In genomic region chr4:117002543-117003521, GRCm38 (mm10) we compare ENCODE assay signal across 8 mouse cellular contexts. TPM values are rescaled to one million over a fixed set of nuclear protein-coding genes. Genes with fewer than 3 reads are reported as not detected.
DNase-seq lines count a peak whose midpoint lies in the region; ATAC-seq and TF ChIP-seq lines count a peak whose summit lies in the region.

No protein-coding gene starts in this region.

- H3K27ac ChIP-seq in liver, embryonic 11.5 days (ENCODE audit: low read depth, low read length) = no peak overlapping the region
- H3K27ac ChIP-seq in midbrain, postnatal 0 days (ENCODE audit: low read depth, low read length) = no peak overlapping the region
- no peak overlapping the region for H3K27ac ChIP-seq in testis, adult 2 months (ENCODE audit: control insufficient read depth, insufficient read depth, low read depth, low read length)

- no peaks in the 10 kb centered on the region for H3K27me3 ChIP-seq in liver, embryonic 11.5 days (replicated peaks; ENCODE audit: control insufficient read depth, insufficient read depth, low read length)
- H3K27me3 ChIP-seq in midbrain, postnatal 0 days (ENCODE audit: insufficient read depth, low read length) = no peaks in the 10 kb centered on the region
- no peaks in the 10 kb centered on the region for H3K27me3 ChIP-seq in testis, adult 2 months (ENCODE audit: control insufficient read depth, insufficient read depth, low read length)

- peak; percentile 80 for TF ChIP-seq CTCF in midbrain, postnatal 0 days (IDR thresholded peaks at IDR 0.05)
- TF ChIP-seq CTCF in testis, adult 2 months (IDR thresholded peaks at IDR 0.05; ENCODE audit: control insufficient read depth, insufficient read depth, insufficient replicate concordance, low read depth, low read length) = peak; percentile 47; the same call in 1 of the 2 replicates

- ATAC-seq in liver, embryonic 11.5 days (replicated peaks; ENCODE audit: low FRiP score) = peak; percentile 78
- no peak; the same call in 1 of the 2 replicates for ATAC-seq in midbrain, postnatal 0 days (ENCODE audit: low FRiP score)

- no peaks in the 10 kb centered on the region for H3K9me3 ChIP-seq in liver, embryonic 11.5 days (ENCODE audit: control insufficient read depth, low read length)
- no peaks in the 10 kb centered on the region for H3K9me3 ChIP-seq in midbrain, postnatal 0 days (ENCODE audit: low read length)

- H3K4me2 ChIP-seq in liver, embryonic 11.5 days = no peak overlapping the region
- no peak overlapping the region for H3K4me2 ChIP-seq in midbrain, postnatal 0 days (ENCODE audit: low read depth, low read length, poor library complexity, severe bottlenecking)

- no peaks in the 10 kb centered on the region for H3K4me1 ChIP-seq in liver, embryonic 11.5 days (replicated peaks; ENCODE audit: control insufficient read depth, insufficient read depth, low read length)
- H3K4me1 ChIP-seq in midbrain, postnatal 0 days (ENCODE audit: insufficient read depth, low read length) = no peaks in the 10 kb centered on the region
- H3K4me1 ChIP-seq in testis, adult 2 months (ENCODE audit: control insufficient read depth, insufficient read depth, low read length) = no peaks in the 10 kb centered on the region

- no peak overlapping the region for H3K4me3 ChIP-seq in liver, embryonic 11.5 days (ENCODE audit: low read depth, low read length)
- H3K4me3 ChIP-seq in midbrain, postnatal 0 days (ENCODE audit: low read depth, low read length) = no peak overlapping the region
- peak overlapping the region; percentile 51 for H3K4me3 ChIP-seq in testis, adult 2 months (ENCODE audit: control insufficient read depth, low read depth, low read length)

- no peak for TF ChIP-seq POLR2A in testis, adult 2 months (IDR thresholded peaks at IDR 0.05; ENCODE audit: control insufficient read depth, low read depth, low read length)

- peak; percentile 54 for DNase-seq in A20 (ENCODE audit: low read depth, low spot score)
- peak; percentile 60 to 88 for DNase-seq in adrenal gland, adult (ENCODE audit: inconsistent age in 2 of 2, low spot score in 1 of 2)
- peak; percentile 91 for DNase-seq in embryo, embryonic 10.5 days (ENCODE audit: low spot score)
- DNase-seq in heart, adult 8-10 months (ENCODE audit: low spot score) = peak; percentile 68
- peak; percentile 86 to 87 for DNase-seq in kidney, adult 8-10 months
- peak; percentile 54 for DNase-seq in liver, embryonic 11.5 days (ENCODE audit: low spot score)
- DNase-seq in midbrain, postnatal 0 days (ENCODE audit: low spot score) = peak; percentile 84

- H3K9ac ChIP-seq in liver, embryonic 11.5 days (ENCODE audit: low read depth, low read length) = no peak overlapping the region
- H3K9ac ChIP-seq in midbrain, postnatal 0 days (replicated peaks; ENCODE audit: low read length, poor library complexity, severe bottlenecking) = no peak overlapping the region

- H3K36me3 ChIP-seq in liver, embryonic 11.5 days (ENCODE audit: control insufficient read depth, insufficient read depth, low read length) = peaks cover 8% of the 10 kb centered on the region
- H3K36me3 ChIP-seq in midbrain, postnatal 0 days (ENCODE audit: insufficient read depth, low read length) = peaks cover 62% of the 10 kb centered on the region
- no peaks in the 10 kb centered on the region for H3K36me3 ChIP-seq in testis, adult 2 months (ENCODE audit: control insufficient read depth, insufficient read depth, low read length)

- WGBS in liver, embryonic 11.5 days = 62% methylated on average over 38 of the region's 38 CpGs
- WGBS in midbrain, postnatal 0 days = 58% methylated on average over 38 of the region's 38 CpGs

RNA-seq across cellular contexts. Expression of gene Hectd3, which starts 7.7 kb away (rescaled TPM):
- 10 to 100 TPM; 16.7 to 20.6 (median 17.7) TPM for total RNA-seq in heart, adult 8-10 months (2022)
- polyA plus RNA-seq in liver, embryonic 11.5 days (2014; fragmentation: Nextera tagmentation; extraction: Ambion mirVana) = 10.8 and 12.0 TPM in 2 replicates
- 45.5 and 46.5 TPM in 2 replicates for total RNA-seq in midbrain, postnatal 0 days (2014; rRNA removed)
- 20.2 and 22.6 TPM in 2 replicates for polyA plus RNA-seq in midbrain, postnatal 0 days (2015; fragmentation: Nextera tagmentation; extraction: Ambion mirVana)
- 10.7 and 10.9 TPM in 2 replicates for polyA plus RNA-seq in testis, adult 2 months (2012; rRNA removed)

RNA-seq across cellular contexts. Expression of gene Urod, which starts 8.6 kb away (rescaled TPM):
- total RNA-seq in heart, adult 8-10 months (2022) = 100 to 1,000 TPM in 1 of 4 experiments, 10 to 100 TPM in 3; 85.5 to 108 (median 91.8) TPM
- 344 and 350 TPM in 2 replicates for polyA plus RNA-seq in liver, embryonic 11.5 days (2014; fragmentation: Nextera tagmentation; extraction: Ambion mirVana)
- total RNA-seq in midbrain, postnatal 0 days (2014; rRNA removed) = 25.5 and 50.0 TPM in 2 replicates
- polyA plus RNA-seq in midbrain, postnatal 0 days (2015; fragmentation: Nextera tagmentation; extraction: Ambion mirVana) = 36.6 and 36.8 TPM in 2 replicates
- polyA plus RNA-seq in testis, adult 2 months (2012; rRNA removed) = 16.5 and 16.8 TPM in 2 replicates

RNA-seq across cellular contexts. Expression of gene Eif2b3, which starts 16.4 kb away (rescaled TPM):
- total RNA-seq in heart, adult 8-10 months (2022) = 10 to 100 TPM; 13.5 to 18.2 (median 15.0) TPM
- 69.9 and 80.4 TPM in 2 replicates for polyA plus RNA-seq in liver, embryonic 11.5 days (2014; fragmentation: Nextera tagmentation; extraction: Ambion mirVana)
- total RNA-seq in midbrain, postnatal 0 days (2014; rRNA removed) = 20.7 and 21.7 TPM in 2 replicates
- 57.5 and 58.4 TPM in 2 replicates for polyA plus RNA-seq in midbrain, postnatal 0 days (2015; fragmentation: Nextera tagmentation; extraction: Ambion mirVana)
- 5.4 and 6.3 TPM in 2 replicates for polyA plus RNA-seq in testis, adult 2 months (2012; rRNA removed)
